Mouse (Mus musculus) left cerebral cortex, adult 9 months (tissue): ENCODE measurements around the gene Cyb5d2.
A peak's percentile ranks its signal among the peaks of the same experiment; 100 is the strongest.

ENCODE experiments used
- DNase-seq, 2 experiments: peaks; one replicate each; pipeline ENCODE4 v3.0.0; 2022; ENCODE audit warnings: low spot score in 2 of 2

Cyb5d2 gene

GRCm38 (mm10) chr11:72795455-72796295, at the start of gene Cyb5d2, which contains the start of gene Zzef1:
Cyb5d2 (minus strand) TSS chr11:72796142.
Zzef1 (plus strand) TSS chr11:72796226.
- peak; percentile 91 to 95 for DNase-seq

DNA sequence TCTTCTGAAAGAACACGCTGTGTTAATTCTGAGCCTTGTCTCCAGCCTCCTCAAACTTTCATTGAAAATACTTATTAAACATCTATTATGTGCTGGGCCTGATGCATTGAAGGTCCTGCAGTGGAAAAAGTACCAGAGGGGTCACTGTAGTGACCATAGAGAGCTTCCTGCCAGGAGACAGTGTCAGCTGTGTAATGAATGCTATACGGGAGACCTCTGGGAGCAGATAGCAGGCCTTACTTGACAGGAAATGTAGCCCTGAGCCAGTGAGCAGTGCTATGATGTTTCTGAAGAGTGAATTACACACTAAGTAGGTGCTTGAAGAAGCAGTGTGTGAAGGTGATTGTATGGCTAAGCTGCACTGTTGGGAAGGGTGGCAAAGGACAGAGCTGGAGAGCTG, 49.6 kb upstream of the Cyb5d2 start:
- no peak for DNase-seq

GRCm38 (mm10) chr11:72843576-72843975, 47.6 kb upstream of the Cyb5d2 start:
- DNase-seq, result no peak

- no peak for DNase-seq
Observed at GRCm38 (mm10) chr11:72842731-72843130, 46.8 kb upstream of the Cyb5d2 start.

DNA sequence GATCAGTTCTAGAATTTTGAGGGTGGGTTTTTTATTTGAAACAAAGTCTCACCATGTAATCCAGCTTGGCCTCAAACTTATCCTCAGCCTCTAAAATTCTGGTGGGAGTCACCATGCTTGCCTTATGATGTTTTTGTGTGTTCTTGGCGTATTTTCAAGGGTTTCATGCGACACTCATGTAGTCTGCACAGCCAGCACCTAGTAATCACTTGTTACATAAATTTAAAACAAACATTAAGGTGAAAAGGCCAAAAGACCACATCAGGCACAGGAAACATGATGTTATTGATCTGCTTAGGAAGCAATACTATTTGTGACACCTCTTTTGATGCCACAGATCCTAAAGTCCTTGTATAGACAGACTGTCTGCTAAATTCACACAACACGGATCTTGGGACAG, 33.9 kb upstream of the Cyb5d2 start:
- no peak for DNase-seq

DNA sequence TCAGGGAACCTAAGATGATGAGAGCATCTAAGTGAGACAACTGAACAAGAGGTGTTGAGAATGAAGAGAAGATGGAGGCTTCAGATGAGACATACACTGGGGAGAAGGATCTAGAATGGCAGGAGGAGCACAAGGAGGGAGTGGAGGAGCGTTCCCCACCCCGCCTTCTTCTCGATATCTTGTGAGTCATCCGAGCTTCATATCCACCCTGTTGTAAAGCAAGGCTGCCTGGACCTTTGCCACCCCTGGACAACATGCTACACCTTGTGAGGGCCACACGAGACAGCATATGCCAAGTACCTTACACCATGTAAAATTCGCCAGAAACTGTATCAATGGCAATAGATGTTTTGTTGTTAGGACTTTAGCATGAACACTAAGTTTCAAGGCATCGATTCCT, 25.1 kb upstream of the Cyb5d2 start:
- DNase-seq, result no peak

DNA sequence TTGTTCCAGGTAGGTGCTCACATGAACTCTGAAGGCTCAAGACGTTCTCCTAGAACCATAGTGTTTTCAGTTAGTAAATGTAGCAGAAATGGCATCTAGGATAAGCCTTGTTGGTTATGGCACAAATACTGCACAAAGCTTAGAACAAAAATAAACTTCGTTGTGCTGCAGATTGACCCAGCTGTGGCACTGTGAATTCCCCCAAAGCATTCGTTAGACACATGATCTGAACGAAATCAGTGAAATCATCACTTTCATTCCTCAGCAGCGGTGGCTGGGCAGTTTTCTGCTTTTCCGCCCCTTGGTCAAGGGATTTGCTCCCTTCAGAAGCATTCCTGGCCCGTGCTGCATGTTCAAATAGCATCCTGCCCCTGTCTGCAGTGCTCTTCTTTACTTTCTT, 22.1 kb upstream of the Cyb5d2 start:
- no peak for DNase-seq

GRCm38 (mm10) chr11:72816859-72817258, 20.9 kb upstream of the Cyb5d2 start:
- no peak for DNase-seq

DNA sequence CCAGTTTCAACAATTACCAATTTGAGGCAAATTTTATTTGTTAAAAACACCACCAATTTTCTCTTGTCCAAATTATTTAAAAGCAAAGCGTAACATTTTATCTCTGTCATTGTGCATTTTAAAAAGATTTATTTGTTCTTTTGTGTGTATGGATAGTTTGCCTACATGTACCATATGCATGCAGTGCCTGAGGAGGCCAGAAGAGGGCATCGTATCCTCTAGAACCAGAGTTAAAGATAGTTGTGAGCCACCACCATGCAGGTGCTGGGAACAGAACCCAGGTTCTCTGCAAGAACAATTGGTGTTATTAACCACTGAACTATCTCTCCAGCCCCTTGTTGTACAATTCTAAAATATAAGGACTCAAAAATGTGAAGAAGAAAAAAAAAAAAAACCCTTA, 18.2 kb upstream of the Cyb5d2 start:
- DNase-seq, result no peak

GRCm38 (mm10) chr11:72813687-72814086, 17.7 kb upstream of the Cyb5d2 start:
- peak in 1 of 2 experiments; percentile 26 for DNase-seq

GRCm38 (mm10) chr11:72807992-72808391, 12.1 kb upstream of the Cyb5d2 start:
- no peak for DNase-seq

GRCm38 (mm10) chr11:72806556-72806955, 10.6 kb upstream of the Cyb5d2 start:
- peak in 1 of 2 experiments; percentile 11 for DNase-seq

DNA sequence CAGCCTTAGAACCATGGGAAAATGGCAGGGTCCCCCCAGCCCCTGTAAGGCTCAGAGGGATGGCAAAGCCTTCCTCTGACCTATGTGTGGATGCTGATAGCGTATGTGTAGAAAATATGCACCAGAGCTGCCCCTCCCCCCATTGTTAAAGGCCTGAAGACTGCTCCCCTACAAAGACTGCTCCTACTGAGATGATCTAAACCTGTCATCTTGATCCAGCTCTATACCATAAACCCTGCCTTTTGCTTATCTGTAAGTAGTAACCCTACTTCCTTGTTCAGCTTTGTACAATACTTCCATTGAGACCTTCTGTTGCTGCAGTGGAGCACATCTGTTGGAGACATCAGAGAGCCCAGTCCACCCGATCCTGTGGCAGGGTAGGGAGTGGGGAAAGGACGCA, 9.3 kb upstream of the Cyb5d2 start:
- no peak for DNase-seq

- DNase-seq, result no peak
Observed at GRCm38 (mm10) chr11:72804586-72804985, 8.6 kb upstream of the Cyb5d2 start.

DNA sequence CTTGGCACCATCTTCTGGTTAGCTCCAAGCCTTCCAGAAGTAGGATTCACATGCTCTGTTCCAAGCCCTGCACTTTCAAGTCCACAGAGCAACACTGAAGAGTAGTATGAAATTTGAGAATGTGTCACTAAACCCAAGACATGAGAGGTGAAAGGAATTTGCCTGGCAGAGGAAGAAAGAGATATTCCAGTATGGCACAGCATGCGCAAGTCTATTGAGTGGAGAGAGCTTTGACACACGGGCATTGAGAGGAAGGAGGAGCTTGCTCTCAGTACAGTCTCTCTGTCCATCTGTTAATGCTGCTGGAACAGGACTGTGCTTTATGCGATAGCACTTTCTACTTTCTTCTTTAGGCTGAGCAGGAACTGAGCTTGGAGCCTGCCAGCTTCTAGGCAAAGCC, 7.1 kb upstream of the Cyb5d2 start:
- DNase-seq, result no peak

- no peak for DNase-seq
Observed at GRCm38 (mm10) chr11:72801182-72801581, 5.2 kb upstream of the Cyb5d2 start.

GRCm38 (mm10) chr11:72798112-72798511, 2.2 kb upstream of the Cyb5d2 start:
- no peak for DNase-seq

DNA sequence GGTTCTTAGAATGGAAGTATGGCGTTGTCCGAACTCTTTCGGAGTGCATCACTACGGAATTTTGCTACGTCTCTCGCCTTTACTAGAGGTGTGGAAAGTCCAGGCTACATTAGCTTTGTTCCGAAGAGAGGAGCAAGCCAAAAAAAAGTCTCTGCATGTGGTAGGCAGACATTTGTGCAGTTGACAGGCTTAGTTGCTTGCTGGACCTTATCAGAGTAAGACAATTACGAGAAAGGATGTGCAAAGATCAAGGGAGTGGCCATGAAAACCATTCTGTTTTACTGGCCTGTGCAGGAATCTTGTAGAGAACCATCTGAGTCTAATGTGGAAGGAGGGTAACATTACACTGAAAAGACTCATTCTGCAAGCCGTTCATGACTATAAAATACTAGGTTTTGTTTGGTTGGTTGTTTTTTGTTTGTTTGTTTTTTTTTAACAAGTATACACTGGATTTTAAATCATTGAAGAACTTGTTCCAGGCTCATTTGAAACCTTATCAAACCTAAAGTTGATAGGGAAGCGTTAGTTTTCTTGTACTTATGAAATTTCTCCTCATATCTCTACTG, 914 bp upstream of the Cyb5d2 start:
- no peak for DNase-seq

DNA sequence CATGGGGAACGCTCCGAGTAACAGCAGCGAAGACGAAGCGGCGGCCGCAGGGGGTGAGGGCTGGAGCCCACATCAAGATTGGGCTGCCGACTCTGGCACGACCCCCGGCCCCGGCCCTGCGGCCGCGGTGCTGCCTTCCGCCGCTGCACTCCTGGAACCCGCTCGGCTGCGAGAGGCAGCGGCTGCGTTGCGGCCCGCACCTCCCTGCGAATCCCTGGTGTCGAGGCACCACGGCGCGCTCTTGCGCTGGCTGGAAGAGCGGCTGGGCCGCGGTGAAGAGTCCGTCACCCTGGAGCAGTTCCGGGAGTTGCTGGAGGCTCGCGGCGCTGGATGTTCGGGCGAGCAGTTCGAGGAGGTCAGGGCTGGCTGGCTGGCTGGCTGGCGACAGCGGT, 350 bp upstream of the Cyb5d2 start:
- DNase-seq, result peak in 1 of 2 experiments; percentile 11

- no peak for DNase-seq
Observed at GRCm38 (mm10) chr11:72795149-72795454, 840 bp downstream of the Cyb5d2 start.

DNA sequence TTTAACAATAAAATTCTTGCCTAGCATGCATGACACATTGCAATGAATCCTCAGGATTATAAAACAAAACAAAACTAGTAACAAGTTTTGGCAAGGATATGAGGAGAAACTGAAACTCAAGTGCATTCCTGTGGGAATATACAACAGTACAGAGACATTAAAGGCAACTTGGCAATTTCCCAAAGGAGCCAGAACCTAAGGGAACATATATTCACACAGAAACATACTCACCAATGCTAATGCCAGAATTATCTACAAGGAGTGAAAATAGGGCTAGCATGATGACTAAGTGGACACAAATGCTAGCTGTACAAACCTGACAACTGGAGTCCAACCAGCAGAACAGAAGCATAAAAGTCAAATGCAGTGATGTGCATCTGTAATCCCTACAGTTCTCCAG, 3.9 kb downstream of the Cyb5d2 start:
- DNase-seq, result no peak

DNA sequence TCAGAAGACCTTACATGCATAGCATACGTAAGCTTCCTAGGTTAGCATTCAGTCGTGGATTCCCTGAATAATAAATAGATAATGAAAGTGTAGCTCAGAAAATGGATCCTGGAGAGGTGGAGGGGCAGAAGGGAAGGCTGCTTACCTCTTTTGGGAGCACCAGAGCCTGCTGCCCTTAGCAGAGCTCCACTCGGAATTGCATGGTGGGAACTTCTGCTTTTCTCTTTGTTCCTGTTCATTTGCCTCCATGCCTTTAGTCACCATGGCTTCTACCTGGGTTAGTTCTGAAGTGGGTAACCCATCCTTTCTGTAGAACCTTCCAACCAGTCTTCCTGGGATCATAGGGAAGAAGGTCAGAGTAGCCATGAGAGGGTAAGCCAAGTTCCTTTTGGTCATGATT, 13.4 kb downstream of the Cyb5d2 start:
- no peak for DNase-seq

- DNase-seq, result no peak
Observed at GRCm38 (mm10) chr11:72782103-72782502, 13.8 kb downstream of the Cyb5d2 start.

DNA sequence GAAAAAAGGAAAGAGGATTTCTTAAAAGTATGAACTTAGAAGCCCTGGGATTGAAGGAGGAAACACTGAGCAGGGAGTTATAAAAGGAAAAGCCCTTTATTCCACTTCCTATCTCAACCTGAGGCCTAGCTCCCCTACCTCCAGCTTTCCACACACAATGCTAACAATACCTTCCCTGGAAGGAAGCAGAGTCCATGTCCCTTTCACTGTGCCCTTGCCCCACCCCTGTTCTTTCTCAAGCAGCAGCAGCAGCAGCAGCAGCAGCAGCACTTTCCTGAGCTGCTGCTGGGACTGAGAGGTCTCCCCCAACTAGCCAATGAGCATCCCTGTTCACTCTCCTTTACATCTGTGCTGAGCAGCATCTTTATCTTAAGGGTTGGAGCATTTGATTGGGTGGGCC, 17.0 kb downstream of the Cyb5d2 start:
- DNase-seq, result no peak
